Mouse (Mus musculus) cerebellum, adult 2 months (tissue): Measurements from ENCODE around the gene Fcho2.

Experiments used
- CTCF ChIP-seq: fragments of 200-500 bp; IDR thresholded peaks from 2 replicates; pipeline ENCODE4 v1.5.1; 2011; ENCODE audit warnings: low read depth, mild to moderate bottlenecking, control low read depth, low read length, moderate library complexity, borderline replicate concordance; ENCODE audit not compliant: insufficient read depth
- POLR2A ChIP-seq: fragments of 200-500 bp; IDR thresholded peaks from 2 replicates; pipeline ENCODE4 v1.6.1; 2011; ENCODE audit warnings: low read length, control low read depth, borderline replicate concordance; ENCODE audit not compliant: insufficient read depth

- TF ChIP-seq POLR2A (no peak), CTCF (no peak)
These were observed 112.9 kb downstream of the Fcho2 start for GRCm38 (mm10) chr13:98702361-98702760.
